Mouse (Mus musculus) CH12.LX (cell line): ENCODE measurements around the gene Fn1.

Experiments used
- CTCF ChIP-seq, 2 experiments: IDR thresholded peaks in 1 of 2; conservative IDR thresholded peaks in 1 of 2; 2 replicates each; pipeline ENCODE4 v1.5.1; 2011 to 2012; ENCODE audit warnings: low read depth in 2 of 2, low read length in 2 of 2, improper control_type of control experiment in 1 of 2, inconsistent platforms in 1 of 2, mild to moderate bottlenecking in 1 of 2, moderate library complexity in 1 of 2
- ELF1 ChIP-seq: IDR thresholded peaks from 2 replicates; pipeline ENCODE4 v1.6.1; 2014; ENCODE audit warnings: low read depth, mild to moderate bottlenecking, inconsistent platforms, low read length, improper control_type of control experiment
- EP300 ChIP-seq: IDR thresholded peaks from 2 replicates; pipeline ENCODE4 v1.6.1; 2011; ENCODE audit warnings: low read length, improper control_type of control experiment
- ETS1 ChIP-seq: conservative IDR thresholded peaks from 2 replicates; pipeline ENCODE4 v1.6.1; 2012; ENCODE audit warnings: low read depth, mild to moderate bottlenecking, inconsistent platforms, low read length, improper control_type of control experiment, moderate library complexity
- JUND ChIP-seq: conservative IDR thresholded peaks from 2 replicates; pipeline ENCODE4 v1.6.1; 2011; ENCODE audit warnings: low read depth, low read length, improper control_type of control experiment
- POLR2A ChIP-seq: IDR thresholded peaks from 2 replicates; pipeline ENCODE4 v1.6.1; 2011; ENCODE audit warnings: low read depth, mild to moderate bottlenecking, improper control_type of control experiment, low read length
- ZMIZ1 ChIP-seq: IDR thresholded peaks from 2 replicates; pipeline ENCODE4 v1.6.1; 2012; ENCODE audit warnings: low read depth, mild to moderate bottlenecking, inconsistent platforms, low read length, improper control_type of control experiment

DNA sequence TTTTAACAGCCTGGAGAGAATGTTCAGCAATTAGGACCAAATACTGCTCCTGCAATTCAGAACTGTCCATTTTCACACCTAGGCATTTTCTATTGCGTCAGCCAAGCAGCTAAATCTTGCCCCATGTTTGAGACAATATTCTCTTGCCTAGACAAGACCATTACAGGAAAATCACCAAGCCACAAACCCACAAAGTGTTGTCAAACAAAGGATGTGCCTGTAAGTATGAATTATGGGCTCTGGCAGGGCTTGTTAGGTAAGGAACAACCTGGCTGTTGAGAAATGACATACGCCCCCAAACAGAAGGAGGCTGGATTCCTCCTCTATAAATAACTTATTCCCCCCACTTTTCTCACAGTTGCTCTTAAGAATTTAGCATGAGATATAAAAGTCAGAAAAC is 31.5 kb downstream of the Fn1 start:
- TF ChIP-seq ETS1, result no peak
- TF ChIP-seq POLR2A, result no peak
- no peak for TF ChIP-seq ZMIZ1
- no peak for TF ChIP-seq EP300
- no peak for TF ChIP-seq JUND
- TF ChIP-seq ELF1, result no peak
- no peak for TF ChIP-seq CTCF (conservative IDR thresholded peaks at IDR 0.05 in 1 of 2, IDR thresholded peaks at IDR 0.05 in 1 of 2; ENCODE audit: low read depth in 2 of 2, low read length in 2 of 2)
